Mouse (Mus musculus) retina, postnatal 7 days (tissue): ENCODE measurements around the gene Pstpip1.

Source experiments
- DNase-seq: peaks from one replicate; pipeline ENCODE4 v3.0.0-alpha.2; 2012; ENCODE audit warnings: low read depth, low spot score

Pstpip1 gene

GRCm38 (mm10) chr9:56106274-56107072 is 16.7 kb downstream of the Pstpip1 start:
- DNase-seq: no peak

- no peak for DNase-seq
These were observed 17.8 kb downstream of the Pstpip1 start for GRCm38 (mm10) chr9:56107527-56107926.

GRCm38 (mm10) chr9:56108174-56108573 is 18.4 kb downstream of the Pstpip1 start:
- no peak for DNase-seq

- DNase-seq: no peak
These were observed 28.3 kb downstream of the Pstpip1 start for GRCm38 (mm10) chr9:56118091-56118490.

DNA sequence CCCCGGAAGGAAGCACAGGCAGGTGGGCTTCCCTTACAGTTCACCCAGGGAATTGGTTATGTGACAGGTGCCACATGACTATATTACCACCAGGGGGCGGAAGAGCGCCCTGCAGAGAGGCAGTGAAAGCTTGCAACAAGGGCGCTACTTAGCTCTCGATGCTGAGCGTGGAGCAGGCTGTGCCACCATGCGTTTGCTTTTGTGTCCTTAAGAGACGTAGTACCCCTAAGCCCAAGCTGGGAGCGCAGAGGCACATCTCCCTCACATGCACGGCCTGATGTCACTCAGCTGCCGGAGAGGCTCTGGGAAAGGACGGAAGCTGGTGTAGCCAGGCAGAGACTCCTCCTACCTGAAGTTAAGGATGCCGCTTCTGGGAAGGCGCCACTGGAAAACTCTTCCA is 28.8 kb downstream of the Pstpip1 start:
- DNase-seq: peak; percentile 87

DNA sequence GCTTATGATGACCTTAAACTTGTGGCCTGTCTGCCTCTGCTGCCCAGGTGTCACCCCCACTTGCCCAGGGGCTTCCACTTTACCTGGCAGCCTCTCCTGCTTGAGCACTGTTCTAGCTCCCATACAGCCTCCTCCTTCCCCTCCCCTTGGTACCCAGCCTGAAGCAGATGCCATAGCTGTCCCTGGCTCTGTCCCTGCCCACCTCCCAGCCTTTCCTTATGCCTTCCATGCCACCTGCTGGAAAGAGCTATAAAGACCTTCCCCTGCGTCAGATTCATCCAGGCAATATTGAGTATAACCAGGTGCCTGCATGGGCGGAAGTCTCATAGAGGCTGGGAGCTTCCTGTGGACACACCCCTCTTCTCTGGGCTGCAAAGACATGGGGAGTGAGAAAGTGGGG is 29.9 kb downstream of the Pstpip1 start:
- DNase-seq: no peak

GRCm38 (mm10) chr9:56121097-56121496 is 31.3 kb downstream of the Pstpip1 start:
- peak; percentile 24 for DNase-seq

- DNase-seq: no peak
These were observed 33.2 kb downstream of the Pstpip1 start for GRCm38 (mm10) chr9:56122973-56123372.

DNA sequence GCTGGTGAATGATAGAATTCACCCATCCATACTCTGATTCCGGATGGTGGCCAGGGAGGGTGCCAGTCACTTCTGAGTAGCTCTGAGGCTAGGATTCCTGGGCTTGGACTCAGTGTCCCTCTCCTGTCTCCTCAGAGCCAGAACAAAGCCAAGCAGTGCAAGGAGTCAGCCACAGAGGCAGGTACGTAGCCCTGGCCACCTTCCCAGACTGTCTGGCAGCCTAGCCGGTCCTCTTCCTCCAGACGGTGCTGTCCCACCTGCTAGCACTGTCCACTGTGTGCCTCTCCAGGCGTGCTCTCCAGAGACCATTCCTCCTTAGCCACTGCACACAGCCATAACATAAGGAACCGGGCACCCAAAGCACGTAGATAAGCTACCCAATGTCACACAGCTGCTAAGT is 33.9 kb downstream of the Pstpip1 start:
- DNase-seq: no peak

- no peak for DNase-seq
These were observed 34.8 kb downstream of the Pstpip1 start for GRCm38 (mm10) chr9:56124561-56124960.

DNA sequence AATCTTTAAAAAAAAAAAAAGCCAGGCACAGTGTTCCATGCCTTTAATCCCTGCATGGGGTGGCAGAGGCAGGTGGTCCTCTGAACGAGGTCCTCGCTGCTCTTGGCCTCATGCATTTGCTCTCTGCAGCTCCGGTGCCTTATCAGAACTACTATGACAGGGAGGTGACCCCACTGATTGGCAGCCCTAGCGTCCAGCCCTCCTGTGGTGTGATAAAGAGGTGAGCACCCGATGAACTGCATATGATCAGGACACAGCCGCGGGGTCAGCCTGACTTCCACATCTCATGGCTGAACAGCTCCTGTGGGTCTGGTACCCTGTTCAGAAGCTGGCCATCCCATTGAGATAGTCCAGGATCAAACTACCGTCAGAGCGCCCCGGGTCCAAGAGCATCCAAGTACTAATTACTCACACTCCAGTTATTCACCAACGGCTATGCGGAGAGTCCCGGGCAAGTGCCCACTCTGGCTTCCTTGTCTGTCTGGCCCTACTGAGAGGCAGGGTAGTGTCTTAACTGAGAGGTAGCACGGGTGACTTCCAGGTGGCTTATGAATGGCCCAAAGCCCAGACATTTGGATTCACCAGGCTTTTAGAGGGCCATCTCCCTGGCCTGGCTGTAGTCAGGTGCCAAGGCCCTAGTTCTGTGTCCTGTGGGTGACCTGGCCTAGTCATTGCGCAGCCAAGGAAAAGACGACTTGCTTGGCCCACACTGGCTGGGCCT is 36.9 kb downstream of the Pstpip1 start:
- DNase-seq: no peak

GRCm38 (mm10) chr9:56128331-56128730 is 38.6 kb downstream of the Pstpip1 start:
- no peak for DNase-seq

- no peak for DNase-seq
These were observed 40.2 kb downstream of the Pstpip1 start for GRCm38 (mm10) chr9:56129951-56130350.

DNA sequence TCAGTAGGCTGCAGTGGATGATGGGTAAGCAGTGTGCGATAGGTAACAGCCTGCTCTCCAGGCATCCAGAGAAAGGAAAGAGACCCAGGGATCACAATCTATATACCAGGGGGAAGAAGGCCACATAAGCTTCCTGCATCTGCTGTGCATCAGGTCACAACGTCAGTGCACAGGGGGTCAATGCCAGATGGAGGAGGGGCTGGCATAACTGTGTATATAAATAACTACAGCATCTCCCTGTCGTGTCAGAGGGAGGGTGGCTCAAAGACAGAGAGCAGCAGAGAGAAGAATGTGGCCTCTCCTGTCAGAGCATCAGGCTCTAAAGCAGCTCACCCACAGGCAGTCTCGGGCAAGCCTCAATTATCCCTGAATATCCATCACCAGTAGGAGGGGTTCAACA is 40.8 kb downstream of the Pstpip1 start:
- DNase-seq: no peak

- no peak for DNase-seq
These were observed 42.2 kb downstream of the Pstpip1 start for GRCm38 (mm10) chr9:56131813-56132525.

GRCm38 (mm10) chr9:56133970-56134369 is 44.2 kb downstream of the Pstpip1 start:
- no peak for DNase-seq

DNA sequence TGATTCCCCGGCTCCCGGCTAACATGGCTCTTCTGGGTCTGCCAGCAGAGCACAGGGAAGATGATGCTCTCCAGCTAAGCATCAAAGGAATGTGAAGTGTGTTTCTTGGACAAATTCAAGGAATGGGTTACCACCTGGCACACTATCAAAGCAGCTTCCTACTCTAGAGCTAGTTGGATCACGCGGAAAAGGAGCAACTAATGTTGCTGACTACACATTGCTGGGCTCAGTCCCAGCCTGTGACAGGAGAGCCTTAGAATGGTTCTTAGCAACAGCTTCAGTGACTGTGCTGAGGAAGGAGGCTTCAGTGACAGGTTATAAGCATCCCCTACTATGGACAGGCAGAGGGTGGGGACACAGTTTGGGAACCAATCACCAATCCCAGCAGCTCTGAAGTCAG is 44.9 kb downstream of the Pstpip1 start:
- no peak for DNase-seq

DNA sequence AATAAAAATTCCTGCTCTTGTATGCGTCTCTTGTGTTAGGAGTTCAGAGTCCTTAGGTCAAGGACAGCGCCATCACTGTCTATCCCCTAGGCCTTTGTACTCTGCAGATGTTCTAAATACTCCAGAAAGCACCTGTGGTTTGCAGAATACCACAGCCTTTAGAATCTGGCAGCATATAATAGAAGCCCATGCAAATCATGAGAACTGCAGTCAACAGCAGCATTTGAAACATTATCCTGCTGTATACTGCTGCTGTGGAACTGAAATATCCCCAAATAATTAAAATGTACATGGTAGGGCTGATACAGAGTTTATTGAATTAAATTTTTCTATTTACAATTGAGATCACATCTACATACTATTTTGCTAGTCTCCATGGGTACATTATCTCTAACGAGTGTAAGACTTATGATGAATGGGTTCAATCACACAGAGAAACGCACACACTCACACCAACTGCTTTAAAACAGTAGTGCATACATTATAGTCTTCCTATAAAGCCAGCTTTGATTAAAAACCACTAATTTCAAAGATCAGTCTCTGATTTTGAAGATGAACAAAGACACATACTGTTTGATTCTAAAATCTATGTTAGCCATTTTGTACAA is 45.9 kb downstream of the Pstpip1 start:
- DNase-seq: no peak

DNA sequence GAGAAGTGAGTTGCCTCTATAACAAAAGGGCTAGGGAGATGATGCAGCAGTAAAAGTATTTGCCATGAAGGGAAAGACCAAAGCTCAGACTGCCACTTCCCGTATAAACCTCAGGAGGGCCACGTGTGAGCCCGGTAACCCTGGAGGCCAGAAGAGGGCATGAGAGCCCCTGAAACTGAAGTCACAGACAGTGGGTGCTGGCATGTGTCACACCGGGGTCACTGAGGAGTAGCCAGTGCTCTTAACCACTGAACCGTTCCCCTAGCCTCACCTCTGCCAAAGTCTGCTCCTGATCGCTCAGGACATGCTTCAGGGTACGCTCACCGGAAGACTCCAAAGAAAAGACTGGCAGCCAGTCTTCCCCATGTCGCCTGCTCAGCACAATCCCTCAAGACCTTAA is 52.0 kb downstream of the Pstpip1 start:
- no peak for DNase-seq

DNA sequence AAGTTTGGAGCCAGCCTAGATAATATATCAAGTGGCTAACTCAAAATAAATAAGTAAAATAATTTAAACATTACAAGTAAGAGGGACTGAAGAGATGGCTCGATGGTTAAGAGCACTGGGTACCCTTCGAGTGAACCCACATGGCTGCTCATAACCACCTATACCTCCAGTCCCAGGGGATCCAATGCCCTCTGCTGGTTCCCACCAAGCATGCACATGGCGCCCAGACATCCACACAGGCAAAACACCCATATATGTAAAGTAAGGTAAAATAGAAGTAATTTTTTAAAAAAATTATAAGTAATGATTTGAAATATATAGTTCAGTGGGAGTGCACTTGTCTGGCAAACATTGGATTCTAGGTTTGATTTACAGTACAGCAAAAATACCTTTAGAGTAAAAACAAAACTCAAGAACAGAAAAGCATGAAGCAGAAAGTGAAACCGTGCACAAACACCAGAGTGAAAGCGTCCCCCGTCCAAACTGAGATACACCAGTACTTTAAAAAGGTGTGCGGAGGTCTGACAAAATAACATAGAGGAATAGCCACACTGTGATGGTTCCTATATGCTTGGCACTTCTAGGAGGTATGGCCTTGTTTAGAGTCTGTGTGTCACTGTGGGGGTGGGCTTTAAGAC is 54.7 kb downstream of the Pstpip1 start:
- no peak for DNase-seq

DNA sequence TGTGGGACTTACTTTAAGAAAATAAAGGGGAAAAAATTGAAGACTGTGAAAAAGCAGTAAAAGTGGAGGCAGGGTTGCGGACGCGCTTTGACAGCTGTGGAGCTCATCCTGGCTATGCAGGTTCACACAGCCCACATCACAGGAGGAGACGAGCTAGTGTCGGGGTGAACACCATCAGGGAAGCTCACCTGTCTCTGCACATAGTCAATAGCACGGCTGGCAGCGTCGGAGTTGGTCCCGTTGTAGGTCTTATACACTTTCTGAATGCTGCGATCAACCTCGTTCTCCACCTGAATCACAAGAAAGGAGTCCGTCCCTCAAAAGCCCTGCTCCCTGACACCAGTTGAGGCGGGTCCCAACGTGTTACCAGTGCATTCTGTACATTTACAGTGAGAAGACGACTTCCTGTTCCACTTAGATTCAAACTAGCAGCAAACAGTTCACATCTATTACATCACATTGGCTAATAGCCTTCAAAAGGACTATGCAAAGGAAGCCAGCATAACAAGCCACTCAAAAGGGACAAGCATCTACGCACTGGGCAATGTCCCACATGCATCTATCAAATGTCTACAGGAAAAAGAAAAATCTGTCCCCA is 56.7 kb downstream of the Pstpip1 start:
- no peak for DNase-seq
